ENCODE assay signal across 14 mouse cellular contexts in genomic region chr9:63492291-63492690, GRCm38 (mm10).
DNase-seq lines count a peak whose midpoint lies in the region; ATAC-seq and TF ChIP-seq lines count a peak whose summit lies in the region.
"Had no signal": no experiment of that assay in that cellular context is flagged by ENCODE, and none has a peak within 500 bp of the region (broad histone marks: within the 10 kb centered on the region; RNA-seq: fewer than 3 reads in every experiment).

No protein-coding gene starts in this region.

- TF ChIP-seq CTCF in midbrain, postnatal 0 days (IDR thresholded peaks at IDR 0.05), result no peak
- no peak for TF ChIP-seq CTCF in liver, embryonic 14.5 days (IDR thresholded peaks at IDR 0.05; ENCODE audit: low read depth)

- no peaks in the 10 kb centered on the region for H3K9me3 ChIP-seq in midbrain, postnatal 0 days (ENCODE audit: low read length)
- H3K9me3 ChIP-seq in midbrain, embryonic 10.5 days (replicated peaks), result no peaks in the 10 kb centered on the region
- H3K9me3 ChIP-seq in liver, embryonic 14.5 days (ENCODE audit: control insufficient read depth, low read length), result no peaks in the 10 kb centered on the region
- H3K9me3 ChIP-seq: lung, embryonic 15.5 days had no signal

- no peak overlapping the region for H3K4me3 ChIP-seq in midbrain, postnatal 0 days (ENCODE audit: low read depth, low read length)
- no peak overlapping the region for H3K4me3 ChIP-seq in midbrain, embryonic 10.5 days
- no peak overlapping the region for H3K4me3 ChIP-seq in liver, embryonic 14.5 days (ENCODE audit: insufficient read depth in 1 of 2, low read depth in 2 of 2, low read length in 2 of 2)
- H3K4me3 ChIP-seq: lung, embryonic 15.5 days had no signal

- H3K36me3 ChIP-seq in midbrain, postnatal 0 days (ENCODE audit: insufficient read depth, low read length), result no peaks in the 10 kb centered on the region
- no peaks in the 10 kb centered on the region for H3K36me3 ChIP-seq in midbrain, embryonic 10.5 days
- H3K36me3 ChIP-seq in liver, embryonic 14.5 days (replicated peaks; ENCODE audit: control insufficient read depth, insufficient read depth, low read depth), result no peaks in the 10 kb centered on the region
- H3K36me3 ChIP-seq: lung, embryonic 15.5 days had no signal

- no peak for DNase-seq in frontal cortex, postnatal 36 days (ENCODE audit: low spot score in 2 of 2)
- DNase-seq in midbrain, postnatal 0 days (ENCODE audit: low spot score), result peak; percentile 17
- DNase-seq in midbrain, embryonic 10.5 days (ENCODE audit: low spot score), result no peak
- peak; percentile 37 for DNase-seq in brain, adult 2 months (ENCODE audit: low read depth, low spot score)
- DNase-seq in liver, embryonic 14.5 days (ENCODE audit: low read depth in 3 of 3, low spot score in 3 of 3), result peak; percentile 17 to 25 (median 24)
- no peak for DNase-seq in adrenal gland, postnatal 14 days
- no peak for DNase-seq in spleen, postnatal 10 days (ENCODE audit: low spot score in 2 of 2)
- DNase-seq: adrenal gland, adult 8-10 months; B cell, adult 2 months; cerebellum, adult 9-10 months; kidney, postnatal 10 days had no signal

- H3K4me1 ChIP-seq in midbrain, postnatal 0 days (ENCODE audit: insufficient read depth, low read length), result 0 out of 2 replicates have a peak, but pooled peaks cover 4% of the 10 kb centered on the region
- H3K4me1 ChIP-seq in midbrain, embryonic 10.5 days, result peaks cover 16% of the 10 kb centered on the region
- peaks cover 8 to 11% of the 10 kb centered on the region in 2 experiments; a peak in 3 of 4 replicates for H3K4me1 ChIP-seq in liver, embryonic 14.5 days (replicated peaks; ENCODE audit: control insufficient read depth in 2 of 2, insufficient read depth in 2 of 2, low read length in 1 of 2)
- H3K4me1 ChIP-seq: lung, embryonic 15.5 days had no signal

- H3K4me2 ChIP-seq in midbrain, postnatal 0 days (ENCODE audit: low read depth, low read length, poor library complexity, severe bottlenecking), result no peak overlapping the region
- peak overlapping the region; percentile 26; the same call in 1 of the 2 replicates for H3K4me2 ChIP-seq in liver, embryonic 14.5 days (ENCODE audit: low read depth)
- H3K4me2 ChIP-seq: lung, embryonic 15.5 days had no signal

- no peaks in the 10 kb centered on the region for H3K27me3 ChIP-seq in midbrain, postnatal 0 days (ENCODE audit: insufficient read depth, low read length)
- H3K27me3 ChIP-seq in midbrain, embryonic 10.5 days (ENCODE audit: low read depth, poor library complexity, severe bottlenecking), result 0 out of 2 replicates have a peak, but pooled peaks cover 3% of the 10 kb centered on the region
- no peaks in the 10 kb centered on the region for H3K27me3 ChIP-seq in liver, embryonic 14.5 days (ENCODE audit: control insufficient read depth, insufficient read depth, low read length)
- H3K27me3 ChIP-seq: lung, embryonic 15.5 days had no signal

- 41% methylated on average over 9 of the region's 9 CpGs for WGBS in midbrain, postnatal 0 days
- WGBS in midbrain, embryonic 10.5 days, result 29% methylated on average over 9 of the region's 9 CpGs
- 7% methylated on average over 9 of the region's 9 CpGs for WGBS in liver, embryonic 14.5 days (ENCODE audit: insufficient replicate concordance)

- TF ChIP-seq EP300 in liver, embryonic 14.5 days (IDR thresholded peaks at IDR 0.05; ENCODE audit: low read depth), result no peak

- H3K9ac ChIP-seq in midbrain, postnatal 0 days (replicated peaks; ENCODE audit: low read length, poor library complexity, severe bottlenecking), result no peak overlapping the region
- no peak overlapping the region; the same call in 1 of the 2 replicates for H3K9ac ChIP-seq in liver, embryonic 14.5 days (replicated peaks)
- H3K9ac ChIP-seq: lung, embryonic 15.5 days had no signal

- no peak overlapping the region for H3K27ac ChIP-seq in midbrain, postnatal 0 days (ENCODE audit: low read depth, low read length)
- H3K27ac ChIP-seq in midbrain, embryonic 10.5 days (replicated peaks), result no peak overlapping the region
- no peak overlapping the region for H3K27ac ChIP-seq in liver, embryonic 14.5 days
- H3K27ac ChIP-seq: lung, embryonic 15.5 days had no signal

- ATAC-seq in frontal cortex, adult (ENCODE audit: low TSS enrichment), result peak; percentile 73
- ATAC-seq in midbrain, postnatal 0 days (ENCODE audit: low FRiP score), result no peak
- ATAC-seq in liver, embryonic 14.5 days (ENCODE audit: insufficient read depth), result peak; percentile 50; the same call in 1 of the 2 replicates
- ATAC-seq: Patski had no signal

Comparison
In these comparisons a context has a peak if more than half of its experiments do, and no peak if none do; other contexts are left out.
1. DNase-seq: peak in midbrain, postnatal 0 days (single experiment), brain, adult 2 months (single experiment) and liver, embryonic 14.5 days (3 of 3); none in frontal cortex, postnatal 36 days (0 of 2), midbrain, embryonic 10.5 days (single experiment), adrenal gland, postnatal 14 days (single experiment) and spleen, postnatal 10 days (0 of 2).